Mouse (Mus musculus): Measurements from ENCODE around the gene Gm17428. TPM values are rescaled to one million over a fixed set of nuclear protein-coding genes. Genes with fewer than 3 reads are reported as not detected.
"Not testable (repeated sequence)": the region's sequence is repeated elsewhere in the genome, so short reads cannot be mapped to it uniquely, and the experiment has no call there.

Gene Gm17428
- polyA plus RNA-seq, 1 experiment from 2014 or later: not detected

DNA sequence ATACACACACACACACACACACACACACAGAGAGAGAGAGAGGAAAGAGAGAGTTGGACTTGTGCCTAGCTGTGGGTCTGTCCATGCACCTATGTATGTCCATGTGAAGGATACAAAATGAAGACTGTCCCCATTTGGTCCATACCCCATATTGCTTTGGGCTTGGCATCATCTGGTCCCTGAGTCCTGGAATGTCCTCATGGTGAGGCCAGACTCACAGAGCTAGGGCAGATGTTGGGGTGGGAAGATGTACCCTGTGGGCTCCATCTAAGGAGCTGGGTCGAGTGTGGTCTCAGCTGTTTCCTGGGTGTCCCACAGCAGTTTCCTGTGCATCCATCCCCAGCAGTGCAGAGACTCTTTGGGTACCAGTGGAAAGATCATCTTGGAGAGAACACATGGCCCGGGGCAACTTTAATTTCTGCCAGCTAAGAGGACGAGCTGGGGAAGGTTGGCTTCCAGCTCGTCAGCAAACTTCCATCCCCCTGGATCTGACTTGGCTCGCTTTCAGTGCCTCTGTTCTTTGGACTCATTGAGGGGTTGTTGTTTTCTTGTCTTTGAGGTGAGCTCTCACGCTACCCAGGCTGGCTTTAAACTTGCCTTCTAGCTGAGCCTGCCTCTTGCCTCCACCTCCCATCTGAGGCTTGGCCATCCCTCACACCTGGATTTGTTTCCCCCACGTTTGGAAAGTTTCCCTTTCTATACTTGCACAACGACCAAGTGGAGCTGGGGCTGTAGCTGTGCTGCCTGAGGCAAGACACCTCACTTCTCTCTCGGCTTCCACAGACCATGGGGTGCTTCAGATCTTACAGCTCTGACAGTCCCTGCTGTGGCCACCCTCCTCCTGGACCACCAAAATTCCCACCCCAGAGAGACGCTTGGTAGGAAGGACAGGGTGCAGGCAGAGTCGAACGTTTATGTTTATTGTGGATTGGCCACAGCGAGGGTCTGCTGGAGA lies 35.4 kb upstream of the Gm17428 start:
- no peak for DNase-seq (ENCODE audit: low spot score)
- Histone ChIP-seq H3K9me3 (no peaks in the 10 kb centered on the region), H3K4me3 (no peak overlapping the region), H3K4me1 (replicated peaks) (peaks cover 6% of the 10 kb centered on the region), H3K36me3 (no peaks in the 10 kb centered on the region), H3K27me3 (ENCODE audit: insufficient read depth, poor library complexity, severe bottlenecking) (no peaks in the 10 kb centered on the region), H3K27ac (no peak overlapping the region)
- WGBS: 67% methylated on average over 13 of the region's 13 CpGs

DNA sequence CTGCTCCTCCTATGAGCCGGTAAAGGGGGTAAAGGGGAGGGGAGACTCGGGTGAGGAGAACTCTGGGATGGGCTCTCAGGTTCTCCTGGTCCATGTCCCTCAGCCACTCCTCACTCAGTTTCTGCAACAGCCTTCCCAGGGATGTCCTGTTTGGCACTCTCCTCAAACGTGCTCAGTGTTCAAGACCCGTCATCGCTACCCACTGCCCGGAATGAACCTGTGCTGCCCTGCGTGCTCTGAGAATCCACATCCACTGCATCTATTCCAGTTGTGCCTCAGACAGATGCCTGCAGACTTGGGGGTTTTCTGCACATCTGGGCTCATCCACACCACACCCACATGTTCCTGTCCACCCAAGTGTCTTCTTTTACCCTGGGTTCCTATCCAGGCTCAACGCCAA lies 34.3 kb upstream of the Gm17428 start:
- 92% methylated on average over 8 of the region's 8 CpGs for WGBS
- no peak for DNase-seq (ENCODE audit: low spot score)
- H3K9me3 ChIP-seq: no peaks in the 10 kb centered on the region
- H3K36me3 ChIP-seq: no peaks in the 10 kb centered on the region
- no peaks in the 10 kb centered on the region for H3K4me1 ChIP-seq (replicated peaks)
- no peak overlapping the region for H3K27ac ChIP-seq
- H3K27me3 ChIP-seq (ENCODE audit: insufficient read depth, poor library complexity, severe bottlenecking): no peaks in the 10 kb centered on the region
- H3K4me3 ChIP-seq: no peak overlapping the region

DNA sequence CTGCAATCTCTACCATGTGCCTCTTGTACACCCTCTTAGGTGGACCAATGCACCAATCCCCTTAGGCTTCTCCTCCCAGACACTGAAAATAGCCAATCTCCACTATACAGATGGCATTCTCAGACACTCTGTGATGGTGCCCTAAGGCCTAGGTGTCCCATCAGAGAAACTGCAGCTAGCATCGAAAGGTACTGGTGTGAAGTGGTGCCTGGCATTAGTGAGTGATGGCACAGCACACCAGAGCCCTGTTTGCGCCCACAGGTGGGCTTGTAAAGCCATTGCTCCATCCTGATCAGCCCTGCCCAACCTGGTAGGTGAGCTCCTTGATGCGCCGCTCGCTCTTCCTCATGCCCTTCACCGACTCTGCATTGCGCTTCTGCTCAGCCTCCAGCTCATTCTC lies 32.8 kb upstream of the Gm17428 start:
- 93% methylated on average over 7 of the region's 7 CpGs for WGBS
- Histone ChIP-seq H3K4me3 (no peak overlapping the region), H3K27me3 (ENCODE audit: insufficient read depth, poor library complexity, severe bottlenecking) (no peaks in the 10 kb centered on the region), H3K36me3 (no peaks in the 10 kb centered on the region), H3K9me3 (no peaks in the 10 kb centered on the region), H3K4me1 (replicated peaks) (no peaks in the 10 kb centered on the region), H3K27ac (no peak overlapping the region)
- no peak for DNase-seq (ENCODE audit: low spot score)

DNA sequence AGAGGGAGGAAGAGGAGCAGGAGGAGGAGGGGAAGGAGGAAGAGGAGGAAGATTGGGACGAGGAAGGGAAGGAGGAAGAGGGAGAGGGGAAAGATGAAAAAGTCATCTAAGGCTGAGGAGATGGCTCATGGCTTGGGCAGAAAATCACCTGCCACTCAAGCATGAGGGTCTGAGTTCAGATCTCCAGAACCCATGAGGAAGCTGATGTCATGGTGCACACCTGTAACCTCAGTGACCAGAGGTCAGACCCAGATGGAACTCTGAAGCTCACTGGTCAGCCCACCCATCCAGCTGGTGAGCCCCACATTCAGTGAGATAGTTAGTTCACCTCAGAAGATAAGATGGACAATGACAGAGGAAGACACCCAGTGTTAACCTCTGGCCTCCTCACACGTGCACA lies 31.8 kb upstream of the Gm17428 start:
- H3K9me3 ChIP-seq: no peaks in the 10 kb centered on the region
- 84% methylated on average over 2 of the region's 2 CpGs for WGBS
- peaks cover 3% of the 10 kb centered on the region; the same call in 1 of the 2 replicates for H3K27me3 ChIP-seq (ENCODE audit: insufficient read depth, poor library complexity, severe bottlenecking)
- no peak for DNase-seq (ENCODE audit: low spot score)
- no peak overlapping the region for H3K27ac ChIP-seq
- H3K4me1 ChIP-seq (replicated peaks): no peaks in the 10 kb centered on the region
- no peak overlapping the region for H3K4me3 ChIP-seq
- no peaks in the 10 kb centered on the region for H3K36me3 ChIP-seq

DNA sequence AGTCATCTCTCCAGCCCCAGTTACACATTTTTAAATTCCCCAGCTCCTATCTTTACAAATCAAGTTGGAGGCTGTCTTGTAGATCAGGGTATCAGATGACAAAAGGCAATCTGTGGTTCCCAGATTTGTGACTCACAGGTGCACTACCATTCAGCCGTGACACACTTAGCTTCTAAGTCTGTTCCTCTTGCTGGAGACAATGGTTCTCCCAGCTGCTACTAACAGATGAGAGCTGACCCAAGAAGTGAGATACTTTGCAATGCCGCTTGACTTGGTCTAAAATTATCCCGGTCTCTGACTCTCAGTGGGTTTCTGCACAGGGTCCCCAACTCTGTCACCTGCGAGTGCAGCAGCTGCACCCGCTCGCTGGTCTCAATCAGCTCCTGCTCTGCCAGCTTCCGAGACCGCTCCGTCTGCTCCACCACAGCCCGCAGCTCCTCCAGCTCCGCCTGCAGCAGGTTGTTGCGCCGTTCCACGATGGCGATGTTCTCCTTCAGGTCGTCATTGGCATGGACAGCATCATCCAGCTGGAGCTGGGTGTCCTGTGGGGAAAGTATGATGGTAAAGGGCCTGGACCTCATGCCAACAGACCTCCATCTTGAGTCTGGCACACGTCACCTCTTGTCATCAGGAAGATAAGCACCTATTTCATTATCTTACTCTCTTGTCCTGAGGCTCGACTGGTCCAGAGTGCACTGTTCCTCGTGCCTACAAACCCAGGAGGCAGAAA lies 30.6 kb upstream of the Gm17428 start:
- Histone ChIP-seq H3K27ac (no peak overlapping the region), H3K4me3 (no peak overlapping the region), H3K36me3 (no peaks in the 10 kb centered on the region), H3K9me3 (no peaks in the 10 kb centered on the region), H3K4me1 (replicated peaks) (no peaks in the 10 kb centered on the region), H3K27me3 (ENCODE audit: insufficient read depth, poor library complexity, severe bottlenecking) (peaks cover 6% of the 10 kb centered on the region; the same call in 1 of the 2 replicates)
- DNase-seq (ENCODE audit: low spot score): no peak
- 86% methylated on average over 19 of the region's 19 CpGs for WGBS

DNA sequence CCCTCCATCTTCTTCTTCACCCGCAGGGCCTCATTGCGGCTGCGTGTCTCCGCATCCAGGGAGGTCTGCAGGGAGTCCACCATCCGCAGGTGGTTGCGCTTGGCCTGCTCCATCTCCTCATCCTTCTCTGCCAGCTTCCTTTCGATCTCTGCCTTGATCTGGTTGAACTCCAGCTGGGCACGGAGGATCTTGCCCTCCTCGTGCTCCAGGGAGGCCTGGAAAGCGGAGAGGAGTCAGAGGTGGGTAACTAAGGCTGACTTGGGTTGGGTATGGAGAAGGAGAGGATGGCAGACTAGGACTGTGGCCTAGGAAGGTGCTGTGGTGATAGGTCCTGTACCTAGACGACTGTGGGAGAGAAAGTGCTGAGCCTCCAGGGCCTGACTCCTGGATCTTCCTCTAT lies 29.7 kb upstream of the Gm17428 start:
- not testable (repeated sequence) for H3K4me3 ChIP-seq; H3K4me1 ChIP-seq (replicated peaks); H3K27me3 ChIP-seq (ENCODE audit: insufficient read depth, poor library complexity, severe bottlenecking); H3K36me3 ChIP-seq; H3K9me3 ChIP-seq; H3K27ac ChIP-seq; DNase-seq (ENCODE audit: low spot score)
- WGBS: 89% methylated on average over 11 of the region's 11 CpGs

DNA sequence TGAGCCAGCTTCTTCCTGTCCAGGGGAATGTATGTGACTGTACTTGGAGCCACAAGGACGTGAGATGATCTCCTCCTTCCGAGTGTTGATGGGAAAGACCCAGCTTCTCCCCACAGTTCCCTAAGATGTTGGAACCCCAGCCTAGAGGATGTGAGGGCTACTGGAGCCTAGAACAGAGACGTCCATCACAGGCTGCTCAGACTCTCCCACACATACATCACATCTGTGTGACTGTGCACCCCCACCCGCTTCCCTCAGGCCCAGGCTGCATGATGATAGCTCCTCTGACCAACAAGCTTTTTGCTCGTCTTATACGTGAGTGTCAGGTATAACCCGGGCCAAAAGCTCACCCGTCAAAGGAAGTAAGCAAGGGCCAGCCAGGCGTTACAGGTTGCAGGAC lies 28.0 kb upstream of the Gm17428 start:
- Histone ChIP-seq H3K9me3 (no peaks in the 10 kb centered on the region), H3K27me3 (ENCODE audit: insufficient read depth, poor library complexity, severe bottlenecking) (peaks cover 6% of the 10 kb centered on the region; the same call in 1 of the 2 replicates), H3K27ac (no peak overlapping the region), H3K4me3 (no peak overlapping the region), H3K4me1 (replicated peaks) (no peaks in the 10 kb centered on the region), H3K36me3 (no peaks in the 10 kb centered on the region)
- DNase-seq (ENCODE audit: low spot score): no peak
- WGBS: 92% methylated on average over 9 of the region's 9 CpGs

DNA sequence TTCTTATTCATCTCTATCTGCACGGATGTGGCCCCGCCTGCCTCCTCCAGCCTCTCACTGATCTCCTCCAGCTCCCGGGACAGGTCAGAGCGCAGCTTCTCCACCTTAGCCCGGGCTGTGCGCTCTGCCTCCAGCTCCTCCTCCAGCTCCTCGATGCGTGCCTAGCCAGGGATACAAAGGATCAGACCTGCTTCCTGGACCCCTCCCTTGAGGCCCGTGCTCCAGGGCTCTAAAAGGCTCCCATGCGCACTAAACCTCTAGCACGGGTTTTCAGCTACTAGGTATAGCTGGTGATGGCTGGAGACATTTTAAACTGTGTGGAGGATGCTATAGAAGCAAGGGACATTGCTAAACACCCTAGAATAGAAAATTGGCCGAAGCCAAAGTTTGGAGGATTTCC lies 26.2 kb upstream of the Gm17428 start:
- H3K4me1 ChIP-seq (replicated peaks): no peaks in the 10 kb centered on the region
- no peaks in the 10 kb centered on the region for H3K36me3 ChIP-seq
- no peak for DNase-seq (ENCODE audit: low spot score)
- WGBS: 64% methylated on average over 12 of the region's 12 CpGs
- no peaks in the 10 kb centered on the region for H3K9me3 ChIP-seq
- peaks cover 6% of the 10 kb centered on the region; the same call in 1 of the 2 replicates for H3K27me3 ChIP-seq (ENCODE audit: insufficient read depth, poor library complexity, severe bottlenecking)
- H3K4me3 ChIP-seq: no peak overlapping the region
- no peak overlapping the region for H3K27ac ChIP-seq

DNA sequence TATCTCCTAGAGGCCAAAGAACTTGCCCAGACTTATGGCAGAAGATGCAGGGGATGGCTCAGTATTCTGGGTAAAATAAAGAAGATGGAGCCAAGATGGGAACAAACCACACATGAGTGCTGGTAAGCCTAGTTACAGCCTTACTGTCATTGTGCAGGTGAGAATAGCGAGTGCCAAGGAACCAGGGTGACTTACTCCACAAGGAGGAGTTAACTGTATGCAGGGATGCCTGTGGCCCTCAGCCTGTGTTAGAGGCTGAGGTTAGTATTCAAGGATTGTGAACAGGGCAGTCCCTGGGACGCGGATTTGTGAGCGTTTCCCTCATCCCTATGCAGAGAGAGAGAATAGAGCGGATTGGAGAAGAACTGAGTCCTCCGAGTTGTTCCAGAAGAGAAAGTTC lies 25.1 kb upstream of the Gm17428 start:
- WGBS: 88% methylated on average over 6 of the region's 6 CpGs

DNA sequence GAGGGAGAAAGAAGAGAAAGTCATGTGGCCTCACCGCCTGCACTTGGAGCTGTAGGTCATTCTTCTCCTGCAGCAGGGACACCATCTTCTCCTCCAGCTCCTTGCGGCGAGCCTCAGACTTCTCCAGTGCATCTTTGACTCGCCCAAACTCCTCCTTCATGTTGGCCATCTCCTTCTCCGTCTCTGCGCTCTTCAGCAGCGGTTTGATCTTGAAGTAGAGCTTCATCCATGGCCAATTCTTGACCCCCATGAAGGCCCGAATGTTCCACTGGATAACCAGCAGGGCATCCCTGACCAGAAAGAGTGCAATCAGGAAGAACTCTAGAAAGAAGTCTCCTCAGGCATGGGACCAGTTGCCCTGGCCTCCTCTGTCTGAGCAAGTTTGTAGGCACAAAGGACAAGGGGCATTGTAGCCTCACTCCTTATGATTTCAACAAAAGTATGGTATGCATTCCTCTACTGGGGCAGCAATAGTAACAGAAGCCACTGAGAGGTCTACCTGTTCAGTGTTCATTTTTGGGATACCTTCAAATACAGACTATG lies 23.0 kb upstream of the Gm17428 start:
- 89% methylated on average over 8 of the region's 8 CpGs for WGBS
- no peaks in the 10 kb centered on the region for H3K9me3 ChIP-seq
- H3K4me1 ChIP-seq (replicated peaks): no peaks in the 10 kb centered on the region
- no peak overlapping the region for H3K4me3 ChIP-seq
- no peaks in the 10 kb centered on the region for H3K36me3 ChIP-seq
- no peak for DNase-seq (ENCODE audit: low spot score)
- H3K27me3 ChIP-seq (ENCODE audit: insufficient read depth, poor library complexity, severe bottlenecking): peaks cover 6% of the 10 kb centered on the region; the same call in 1 of the 2 replicates
- H3K27ac ChIP-seq: no peak overlapping the region

More for the DNA sequence above, 25.1 kb upstream of the Gm17428 start:
- Histone ChIP-seq H3K4me3 (no peak overlapping the region), H3K9me3 (no peaks in the 10 kb centered on the region), H3K4me1 (replicated peaks) (no peaks in the 10 kb centered on the region), H3K27ac (no peak overlapping the region), H3K36me3 (no peaks in the 10 kb centered on the region), H3K27me3 (ENCODE audit: insufficient read depth, poor library complexity, severe bottlenecking) (peaks cover 6% of the 10 kb centered on the region; the same call in 1 of the 2 replicates)
- no peak for DNase-seq (ENCODE audit: low spot score)

DNA sequence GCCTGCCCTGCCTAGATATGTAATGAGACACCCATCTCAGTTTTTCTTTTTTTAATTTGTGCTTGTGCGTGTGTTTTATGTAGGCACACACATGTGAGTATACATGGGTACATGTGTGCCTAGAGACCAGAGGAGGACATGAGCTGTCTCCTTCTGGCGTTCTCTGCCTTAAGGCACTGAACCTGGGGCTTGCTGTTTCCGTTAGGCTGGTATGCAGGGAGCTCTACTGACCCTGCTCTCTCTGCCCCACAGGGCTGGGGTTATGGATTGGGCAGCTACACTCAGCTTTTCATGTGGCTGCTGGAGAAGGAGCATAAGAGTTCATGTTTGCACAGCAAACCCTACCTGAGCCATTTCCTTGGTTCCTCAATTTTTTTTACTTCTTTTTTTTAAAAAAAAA lies 22.3 kb upstream of the Gm17428 start:
- no peaks in the 10 kb centered on the region for H3K4me1 ChIP-seq (replicated peaks)
- 78% methylated on average over 3 of the region's 3 CpGs for WGBS
- no peaks in the 10 kb centered on the region for H3K9me3 ChIP-seq
- DNase-seq (ENCODE audit: low spot score): no peak
- 0 out of 2 replicates have a peak, but pooled peaks cover 3% of the 10 kb centered on the region for H3K27me3 ChIP-seq (ENCODE audit: insufficient read depth, poor library complexity, severe bottlenecking)
- no peak overlapping the region for H3K4me3 ChIP-seq
- H3K27ac ChIP-seq: no peak overlapping the region
- no peaks in the 10 kb centered on the region for H3K36me3 ChIP-seq

DNA sequence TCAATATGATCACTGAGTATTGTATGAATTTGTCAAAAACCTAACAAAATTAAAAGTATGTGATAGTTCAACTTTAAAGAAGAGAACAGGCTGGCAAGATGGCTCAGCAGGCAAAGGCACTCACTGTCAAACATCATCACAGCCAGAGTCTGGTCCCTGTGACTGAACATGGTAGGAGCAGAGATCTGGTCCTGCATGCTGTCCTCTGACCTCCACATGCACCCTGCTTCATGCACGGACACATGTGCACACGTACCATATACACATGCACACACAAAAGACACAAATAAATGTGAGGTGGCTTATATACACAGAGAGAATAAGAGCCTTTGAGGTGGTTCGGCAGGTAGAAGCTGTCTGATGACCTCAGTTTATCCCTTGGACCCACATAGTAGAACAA lies 21.3 kb upstream of the Gm17428 start:
- WGBS: 89% methylated on average over 3 of the region's 3 CpGs
- peaks cover 2% of the 10 kb centered on the region; the same call in 1 of the 2 replicates for H3K4me1 ChIP-seq (replicated peaks)
- no peaks in the 10 kb centered on the region for H3K9me3 ChIP-seq
- DNase-seq (ENCODE audit: low spot score): no peak
- 0 out of 2 replicates have a peak, but pooled peaks cover under 1% of the 10 kb centered on the region for H3K27me3 ChIP-seq (ENCODE audit: insufficient read depth, poor library complexity, severe bottlenecking)
- no peak overlapping the region for H3K27ac ChIP-seq
- no peaks in the 10 kb centered on the region for H3K36me3 ChIP-seq
- no peak overlapping the region for H3K4me3 ChIP-seq

DNA sequence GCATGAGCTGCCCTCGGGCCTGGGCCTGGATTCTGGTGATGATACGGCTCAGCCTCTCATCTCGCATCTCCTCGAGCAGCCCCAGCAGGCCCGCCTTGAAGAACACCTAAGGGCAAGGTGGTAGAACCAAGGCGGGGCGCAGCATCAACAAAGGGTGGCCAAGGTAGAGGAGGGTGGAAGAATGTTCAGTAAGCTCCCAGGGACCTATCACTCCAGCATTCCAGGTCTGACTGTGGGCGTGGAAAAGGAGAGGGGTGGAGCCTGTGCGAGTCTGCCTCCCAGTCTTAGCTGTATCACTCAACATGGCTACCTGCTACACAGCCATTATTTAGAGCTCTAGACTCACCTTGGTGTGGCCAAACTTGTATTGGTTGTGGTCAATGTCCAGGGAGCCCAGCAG lies 20.2 kb upstream of the Gm17428 start:
- 86% methylated on average over 9 of the region's 9 CpGs for WGBS
- Histone ChIP-seq H3K27me3 (ENCODE audit: insufficient read depth, poor library complexity, severe bottlenecking) (no peaks in the 10 kb centered on the region; the same call in 1 of the 2 replicates), H3K4me3 (no peak overlapping the region), H3K27ac (no peak overlapping the region), H3K4me1 (replicated peaks) (peaks cover 10% of the 10 kb centered on the region), H3K9me3 (no peaks in the 10 kb centered on the region), H3K36me3 (no peaks in the 10 kb centered on the region)
- DNase-seq (ENCODE audit: low spot score): no peak
